Mouse (Mus musculus): ENCODE results near the gene Rbm20.

Rbm20 gene

DNA sequence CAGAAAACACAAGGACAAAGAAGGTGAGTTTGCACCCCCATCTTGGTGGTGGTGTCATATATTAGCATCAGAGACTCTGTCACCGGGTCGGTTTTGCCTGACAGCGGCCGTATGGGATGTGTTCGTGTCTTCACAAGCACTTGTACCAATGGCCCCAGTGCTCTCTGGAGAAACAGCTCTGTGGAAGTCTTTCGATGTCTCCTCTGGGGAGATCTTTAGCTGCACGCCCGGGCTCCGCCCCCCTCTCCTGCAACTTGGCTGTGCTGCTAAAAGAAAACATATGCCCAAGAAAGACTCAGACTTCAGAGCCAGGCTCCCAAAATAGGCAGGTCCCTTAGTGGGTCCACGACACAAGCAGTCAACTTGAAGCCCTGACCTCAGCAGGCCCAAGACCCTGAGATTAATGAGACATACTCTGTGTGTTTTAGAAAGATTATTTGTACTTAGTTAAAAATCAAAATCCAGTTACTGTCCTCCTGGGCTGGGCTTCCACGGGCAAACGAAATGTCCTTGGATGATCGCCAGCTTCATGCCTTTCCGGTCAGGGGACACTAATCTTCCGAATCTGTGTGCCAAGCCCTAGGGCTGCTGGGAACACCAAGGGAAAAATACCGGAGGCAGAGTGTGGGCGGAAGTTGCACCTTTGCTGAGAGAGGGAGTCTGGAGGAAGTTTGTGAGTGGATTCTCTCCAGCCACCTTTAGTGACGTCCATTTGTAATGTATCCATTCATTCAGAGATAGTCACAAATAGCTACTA lies 173.2 kb downstream of the Rbm20 start:
- H3K9me3 ChIP-seq (ENCODE audit: low read length): no peaks in the 10 kb centered on the region
- H3K4me1 ChIP-seq (replicated peaks; ENCODE audit: low read depth, low read length): 0 out of 2 replicates have a peak, but pooled peaks cover 11% of the 10 kb centered on the region
- H3K4me3 ChIP-seq (replicated peaks; ENCODE audit: low read length): no peak overlapping the region
- TF ChIP-seq POU5F1 (IDR thresholded peaks at IDR 0.05; ENCODE audit: borderline replicate concordance, low read length) (no peak), NANOG (IDR thresholded peaks at IDR 0.05; ENCODE audit: borderline replicate concordance, low read length) (no peak), CTCF (conservative IDR thresholded peaks at IDR 0.05; ENCODE audit: low read length) (no peak)
- H3K36me3 ChIP-seq (ENCODE audit: insufficient read depth, low read length): no peaks in the 10 kb centered on the region
- H3K27me3 ChIP-seq (ENCODE audit: insufficient read depth, low read length): peaks cover 12% of the 10 kb centered on the region

DNA sequence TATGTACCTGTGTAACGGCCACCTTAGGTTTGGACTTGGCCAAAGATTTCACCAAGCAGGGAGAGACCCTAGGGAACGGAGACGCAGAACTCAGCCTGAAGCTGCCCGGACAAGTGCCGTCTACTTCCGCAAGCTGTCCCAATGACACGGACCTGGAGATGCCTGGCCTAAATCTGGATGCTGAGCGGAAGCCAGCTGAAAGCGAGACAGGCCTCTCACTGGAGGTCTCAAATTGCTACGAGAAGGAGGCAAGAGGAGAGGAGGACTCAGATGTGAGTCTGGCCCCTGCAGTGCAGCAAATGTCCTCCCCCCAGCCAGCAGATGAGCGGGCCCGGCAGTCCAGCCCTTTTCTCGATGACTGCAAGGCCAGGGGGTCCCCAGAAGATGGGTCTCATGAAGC lies 174.2 kb downstream of the Rbm20 start:
- 0 out of 2 replicates have a peak, but pooled peaks cover 11% of the 10 kb centered on the region for H3K4me1 ChIP-seq (replicated peaks; ENCODE audit: low read depth, low read length)
- H3K36me3 ChIP-seq (ENCODE audit: insufficient read depth, low read length): no peaks in the 10 kb centered on the region
- H3K4me3 ChIP-seq (replicated peaks; ENCODE audit: low read length): no peak overlapping the region
- H3K9me3 ChIP-seq (ENCODE audit: low read length): no peaks in the 10 kb centered on the region
- peaks cover 8% of the 10 kb centered on the region; the same call in 1 of the 2 replicates for H3K27me3 ChIP-seq (ENCODE audit: insufficient read depth, low read length)
- TF ChIP-seq CTCF (conservative IDR thresholded peaks at IDR 0.05; ENCODE audit: low read length) (no peak), POU5F1 (IDR thresholded peaks at IDR 0.05; ENCODE audit: borderline replicate concordance, low read length) (no peak), NANOG (IDR thresholded peaks at IDR 0.05; ENCODE audit: borderline replicate concordance, low read length) (no peak)

DNA sequence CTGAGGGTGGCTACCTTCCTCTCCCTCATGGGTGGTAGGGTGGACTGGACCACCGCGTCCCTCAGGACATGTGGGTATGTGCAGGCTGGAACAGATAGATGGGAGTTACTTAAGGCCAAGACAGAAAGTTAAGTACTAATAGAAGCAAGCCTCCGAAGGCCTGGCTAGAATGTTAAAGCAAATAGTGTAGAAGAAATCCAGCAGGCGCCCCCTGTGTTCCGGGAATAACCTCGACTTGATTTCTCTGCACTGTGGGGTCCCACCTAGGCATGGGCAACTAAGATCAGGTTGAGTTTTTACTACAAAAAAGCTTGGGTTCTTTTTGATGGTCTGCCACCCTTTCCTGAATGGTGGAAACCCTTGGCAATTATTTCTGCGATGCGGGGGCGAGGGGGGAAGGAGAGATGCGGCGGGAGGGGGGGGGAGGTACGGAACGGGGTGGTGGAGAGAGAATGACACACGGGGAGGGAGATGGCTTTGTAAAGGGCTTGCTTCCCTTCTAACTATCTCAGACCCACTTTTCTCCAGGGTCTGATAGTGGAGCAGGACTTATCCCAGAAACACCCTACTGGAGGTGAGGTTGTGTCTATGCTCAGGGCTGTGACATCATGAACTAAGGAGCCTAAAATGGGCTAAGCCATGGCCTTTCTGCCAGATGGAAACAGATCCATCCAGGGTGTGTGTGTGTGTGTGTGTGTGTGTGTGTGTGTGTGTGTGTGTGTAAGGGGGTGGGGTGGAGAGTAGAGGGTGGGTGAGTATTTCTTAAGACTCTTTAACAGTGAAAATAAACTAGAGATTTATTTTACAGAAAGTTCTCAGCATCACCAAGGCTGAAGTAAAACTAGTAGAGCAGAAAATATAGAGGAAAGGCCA lies 175.0 kb downstream of the Rbm20 start:
- H3K4me1 ChIP-seq (replicated peaks; ENCODE audit: low read depth, low read length): 0 out of 2 replicates have a peak, but pooled peaks cover 13% of the 10 kb centered on the region
- H3K4me3 ChIP-seq (replicated peaks; ENCODE audit: low read length): no peak overlapping the region
- peaks cover 5% of the 10 kb centered on the region; the same call in 1 of the 2 replicates for H3K27me3 ChIP-seq (ENCODE audit: insufficient read depth, low read length)
- no peaks in the 10 kb centered on the region for H3K36me3 ChIP-seq (ENCODE audit: insufficient read depth, low read length)
- no peaks in the 10 kb centered on the region for H3K9me3 ChIP-seq (ENCODE audit: low read length)
- no peak for TF ChIP-seq POU5F1 (IDR thresholded peaks at IDR 0.05; ENCODE audit: borderline replicate concordance, low read length)
- TF ChIP-seq NANOG (IDR thresholded peaks at IDR 0.05; ENCODE audit: borderline replicate concordance, low read length): no peak
- TF ChIP-seq CTCF (conservative IDR thresholded peaks at IDR 0.05; ENCODE audit: low read length): no peak

DNA sequence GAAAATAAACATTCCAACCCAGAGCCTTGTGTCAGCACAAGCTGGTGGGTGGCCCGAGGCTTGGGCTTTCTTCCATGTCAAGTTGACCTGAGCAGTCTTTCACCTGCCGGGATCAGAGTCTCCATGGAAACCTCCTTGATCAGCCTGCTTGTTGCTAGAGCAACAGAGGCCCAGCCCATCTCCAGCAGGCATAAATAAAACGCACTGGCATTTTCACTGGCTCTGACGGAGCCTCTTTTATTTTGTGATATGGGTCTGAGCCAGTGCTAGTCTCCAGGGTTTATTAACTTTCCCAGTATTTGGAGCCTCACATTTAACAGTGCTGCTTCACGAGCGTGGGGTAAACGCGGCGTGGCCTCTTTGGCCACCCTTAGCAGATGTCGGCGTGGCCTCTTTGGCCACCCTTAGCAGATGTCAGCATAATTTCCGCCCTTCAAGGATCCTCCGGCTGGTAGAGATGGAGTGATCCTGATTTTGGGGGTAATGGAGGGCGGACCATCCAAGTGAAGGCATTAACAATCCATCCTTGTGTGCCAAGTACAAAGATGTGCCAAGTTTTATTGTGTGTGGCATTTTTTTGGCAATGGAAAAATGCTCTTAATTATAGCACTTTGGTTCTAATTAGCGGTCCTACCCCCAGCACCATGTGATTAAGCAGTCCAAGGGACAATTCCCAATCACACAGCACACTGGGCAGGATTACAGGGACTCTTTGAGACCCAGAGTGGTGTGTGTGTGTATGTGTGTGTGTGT lies 175.8 kb downstream of the Rbm20 start:
- 0 out of 2 replicates have a peak, but pooled peaks cover 13% of the 10 kb centered on the region for H3K4me1 ChIP-seq (replicated peaks; ENCODE audit: low read depth, low read length)

DNA sequence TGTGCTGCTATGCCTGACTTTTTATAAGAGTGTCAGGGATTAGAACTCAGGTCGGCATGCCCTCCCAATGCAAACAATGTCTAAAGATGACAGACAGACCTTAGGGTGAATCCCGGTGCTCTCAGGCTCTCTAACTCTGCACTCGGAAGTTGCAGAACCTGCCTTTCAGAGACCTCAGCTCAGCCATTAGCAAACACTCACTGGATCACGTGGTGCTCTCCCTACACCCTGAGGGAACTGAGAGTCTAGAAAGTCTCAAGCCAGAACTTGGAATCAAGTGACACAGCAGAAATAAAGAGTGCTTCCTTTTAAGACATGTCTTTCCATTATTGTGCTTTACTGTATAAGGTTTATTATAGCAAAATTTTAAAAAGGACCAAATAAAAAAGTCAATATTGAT lies 177.9 kb downstream of the Rbm20 start:
- no peaks in the 10 kb centered on the region for H3K36me3 ChIP-seq (ENCODE audit: insufficient read depth, low read length)
- peaks cover 31% of the 10 kb centered on the region for H3K4me1 ChIP-seq (replicated peaks; ENCODE audit: low read depth, low read length)
- no peaks in the 10 kb centered on the region for H3K9me3 ChIP-seq (ENCODE audit: low read length)
- no peak for TF ChIP-seq NANOG (IDR thresholded peaks at IDR 0.05; ENCODE audit: borderline replicate concordance, low read length)
- no peak for TF ChIP-seq POU5F1 (IDR thresholded peaks at IDR 0.05; ENCODE audit: borderline replicate concordance, low read length)
- TF ChIP-seq CTCF (conservative IDR thresholded peaks at IDR 0.05; ENCODE audit: low read length): no peak
- no peak overlapping the region for H3K4me3 ChIP-seq (replicated peaks; ENCODE audit: low read length)
- H3K27me3 ChIP-seq (ENCODE audit: insufficient read depth, low read length): no peaks in the 10 kb centered on the region; the same call in 1 of the 2 replicates

More for the DNA sequence above, 175.8 kb downstream of the Rbm20 start:
- Histone ChIP-seq H3K36me3 (ENCODE audit: insufficient read depth, low read length) (no peaks in the 10 kb centered on the region), H3K4me3 (replicated peaks; ENCODE audit: low read length) (no peak overlapping the region), H3K9me3 (ENCODE audit: low read length) (no peaks in the 10 kb centered on the region), H3K27me3 (ENCODE audit: insufficient read depth, low read length) (peaks cover under 1% of the 10 kb centered on the region; the same call in 1 of the 2 replicates)
- TF ChIP-seq NANOG (IDR thresholded peaks at IDR 0.05; ENCODE audit: borderline replicate concordance, low read length) (no peak), CTCF (conservative IDR thresholded peaks at IDR 0.05; ENCODE audit: low read length) (no peak)

DNA sequence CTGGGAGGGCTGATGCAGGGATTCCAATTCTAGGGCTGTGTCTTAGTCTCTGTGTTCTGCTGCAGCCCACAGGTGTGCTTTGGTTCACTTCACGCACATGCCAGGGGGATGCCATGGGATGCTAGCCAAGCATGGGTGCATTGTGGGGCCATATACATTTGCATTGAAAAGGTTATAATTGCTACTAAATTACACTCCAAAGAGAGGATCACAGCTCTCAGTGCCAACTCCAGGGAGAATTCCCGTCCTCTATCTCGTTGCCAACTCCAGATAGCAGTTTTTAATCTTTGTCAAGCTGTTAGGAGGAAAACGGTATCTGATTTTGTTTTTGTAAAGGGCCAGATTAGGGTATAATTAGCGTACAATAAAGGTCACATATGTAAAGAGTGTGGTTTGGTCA lies 178.7 kb downstream of the Rbm20 start:
- Histone ChIP-seq H3K36me3 (ENCODE audit: insufficient read depth, low read length) (no peaks in the 10 kb centered on the region), H3K4me1 (replicated peaks; ENCODE audit: low read depth, low read length) (peaks cover 28% of the 10 kb centered on the region), H3K4me3 (replicated peaks; ENCODE audit: low read length) (no peak overlapping the region), H3K27me3 (ENCODE audit: insufficient read depth, low read length) (no peaks in the 10 kb centered on the region; the same call in 1 of the 2 replicates), H3K9me3 (ENCODE audit: low read length) (no peaks in the 10 kb centered on the region)
- TF ChIP-seq POU5F1 (IDR thresholded peaks at IDR 0.05; ENCODE audit: borderline replicate concordance, low read length) (no peak), CTCF (conservative IDR thresholded peaks at IDR 0.05; ENCODE audit: low read length) (no peak)

DNA sequence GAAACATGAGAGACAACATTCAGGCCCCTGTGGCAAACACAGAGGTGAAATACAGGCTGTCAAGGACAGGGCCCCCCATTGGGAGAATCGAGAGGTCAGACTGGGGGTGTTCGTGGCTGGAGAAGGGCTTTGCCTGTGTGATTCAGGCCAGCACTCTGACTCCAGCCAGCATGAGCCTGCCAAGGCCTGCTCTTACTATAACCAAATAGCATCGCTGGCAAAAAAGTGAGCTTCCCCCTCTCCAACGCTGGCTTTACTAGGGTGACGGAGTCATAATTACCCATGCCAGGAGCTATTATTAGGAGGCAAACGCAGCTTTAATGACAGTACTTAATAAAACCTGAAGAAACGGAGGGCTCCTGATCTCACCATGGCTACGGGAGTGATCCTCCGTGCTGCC lies 179.7 kb downstream of the Rbm20 start:
- no peaks in the 10 kb centered on the region for H3K9me3 ChIP-seq (ENCODE audit: low read length)
- peaks cover 22% of the 10 kb centered on the region for H3K4me1 ChIP-seq (replicated peaks; ENCODE audit: low read depth, low read length)
- H3K4me3 ChIP-seq (replicated peaks; ENCODE audit: low read length): no peak overlapping the region
- TF ChIP-seq POU5F1 (IDR thresholded peaks at IDR 0.05; ENCODE audit: borderline replicate concordance, low read length): no peak
- no peaks in the 10 kb centered on the region for H3K36me3 ChIP-seq (ENCODE audit: insufficient read depth, low read length)
- H3K27me3 ChIP-seq (ENCODE audit: insufficient read depth, low read length): no peaks in the 10 kb centered on the region; the same call in 1 of the 2 replicates

DNA sequence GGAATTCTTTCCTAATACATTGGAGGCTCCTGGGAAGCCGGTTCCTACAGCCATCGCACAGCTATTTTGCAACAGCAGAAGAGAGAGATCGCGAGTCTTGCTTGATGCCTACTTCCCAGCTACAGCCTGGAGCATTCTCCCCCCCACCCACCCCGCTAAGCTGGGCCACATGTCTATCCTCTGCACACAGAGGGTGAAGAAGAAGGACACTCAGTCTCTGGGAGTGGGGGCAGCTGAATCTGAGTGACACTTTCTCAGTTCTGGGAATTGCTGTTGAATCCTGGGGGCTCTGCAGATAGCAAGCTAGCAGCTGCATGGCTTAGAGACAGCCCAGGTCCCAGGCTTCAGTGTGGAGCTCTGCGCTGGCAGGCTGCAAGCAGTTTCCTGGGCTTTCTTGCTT lies 180.9 kb downstream of the Rbm20 start:
- Histone ChIP-seq H3K27me3 (ENCODE audit: insufficient read depth, low read length) (no peaks in the 10 kb centered on the region; the same call in 1 of the 2 replicates), H3K4me1 (replicated peaks; ENCODE audit: low read depth, low read length) (peaks cover 22% of the 10 kb centered on the region), H3K4me3 (replicated peaks; ENCODE audit: low read length) (no peak overlapping the region), H3K9me3 (ENCODE audit: low read length) (no peaks in the 10 kb centered on the region), H3K36me3 (ENCODE audit: insufficient read depth, low read length) (no peaks in the 10 kb centered on the region)
- TF ChIP-seq NANOG (IDR thresholded peaks at IDR 0.05; ENCODE audit: borderline replicate concordance, low read length): no peak
- TF ChIP-seq POU5F1 (IDR thresholded peaks at IDR 0.05; ENCODE audit: borderline replicate concordance, low read length): no peak
- no peak for TF ChIP-seq CTCF (conservative IDR thresholded peaks at IDR 0.05; ENCODE audit: low read length)
